Comparison of ENCODE assay signal across 20 mouse cellular contexts in genomic region chr8:70555079-70555747, GRCm38 (mm10). TPM values are rescaled to one million over a fixed set of nuclear protein-coding genes. Genes with fewer than 3 reads are reported as not detected.
DNase-seq lines count a peak whose midpoint lies in the region; ATAC-seq and TF ChIP-seq lines count a peak whose summit lies in the region.
"Had no signal": no experiment of that assay in that cellular context is flagged by ENCODE, and none has a peak within 500 bp of the region (broad histone marks: within the 10 kb centered on the region; RNA-seq: fewer than 3 reads in every experiment).

No protein-coding gene starts in this region.

- no peak for TF ChIP-seq EP300 in heart, postnatal 0 days (IDR thresholded peaks at IDR 0.05; ENCODE audit: low read depth)
- TF ChIP-seq EP300 in liver, embryonic 14.5 days (IDR thresholded peaks at IDR 0.05; ENCODE audit: low read depth): no peak

- no peak overlapping the region for H3K4me2 ChIP-seq in heart, postnatal 0 days (ENCODE audit: low read depth, low read length)
- H3K4me2 ChIP-seq in liver, embryonic 14.5 days (ENCODE audit: low read depth): no peak overlapping the region
- H3K4me2 ChIP-seq: hindbrain, embryonic 15.5 days; midbrain, embryonic 15.5 days had no signal

- peaks cover 72% of the 10 kb centered on the region for H3K4me1 ChIP-seq in heart, postnatal 0 days (ENCODE audit: control insufficient read depth, insufficient read depth)
- H3K4me1 ChIP-seq in heart, embryonic 10.5 days: peaks cover 66% of the 10 kb centered on the region
- peaks cover 6 to 65% of the 10 kb centered on the region in 2 experiments for H3K4me1 ChIP-seq in liver, embryonic 14.5 days (replicated peaks; ENCODE audit: control insufficient read depth in 2 of 2, insufficient read depth in 2 of 2, low read length in 1 of 2)
- H3K4me1 ChIP-seq in embryonic facial prominence, embryonic 10.5 days: peaks cover 17% of the 10 kb centered on the region; the same call in 1 of the 2 replicates

- no peak for ATAC-seq in heart, postnatal 0 days (ENCODE audit: insufficient read depth, low read depth)
- ATAC-seq in liver, embryonic 14.5 days (ENCODE audit: insufficient read depth): peak; percentile 51; the same call in 1 of the 2 replicates
- ATAC-seq in erythroid progenitor cell, adult 5-6 weeks (replicated peaks; ENCODE audit: low FRiP score, poor library complexity, severe bottlenecking): no peak
- ATAC-seq: forebrain, postnatal 0 days; midbrain, embryonic 15.5 days had no signal

- no peaks in the 10 kb centered on the region for H3K36me3 ChIP-seq in heart, postnatal 0 days (replicated peaks; ENCODE audit: control insufficient read depth, insufficient read depth, low read length)
- no peaks in the 10 kb centered on the region for H3K36me3 ChIP-seq in heart, embryonic 10.5 days
- H3K36me3 ChIP-seq in liver, embryonic 14.5 days (replicated peaks; ENCODE audit: control insufficient read depth, insufficient read depth, low read depth): no peaks in the 10 kb centered on the region
- peaks cover 5% of the 10 kb centered on the region for H3K36me3 ChIP-seq in embryonic facial prominence, embryonic 10.5 days (replicated peaks)
- H3K36me3 ChIP-seq: hindbrain, embryonic 15.5 days; midbrain, embryonic 15.5 days had no signal

- H3K4me3 ChIP-seq in heart, postnatal 0 days (ENCODE audit: low read depth, low read length): no peak overlapping the region
- no peak overlapping the region for H3K4me3 ChIP-seq in heart, embryonic 10.5 days
- no peak overlapping the region for H3K4me3 ChIP-seq in liver, embryonic 14.5 days (ENCODE audit: insufficient read depth in 1 of 2, low read depth in 2 of 2, low read length in 2 of 2)
- H3K4me3 ChIP-seq in embryonic facial prominence, embryonic 10.5 days: no peak overlapping the region
- H3K4me3 ChIP-seq: forebrain, embryonic 10.5 days; hindbrain, embryonic 15.5 days; midbrain, embryonic 15.5 days; myocyte had no signal

- TF ChIP-seq CTCF in heart, postnatal 0 days (IDR thresholded peaks at IDR 0.05; ENCODE audit: low read depth): no peak
- no peak for TF ChIP-seq CTCF in liver, embryonic 14.5 days (IDR thresholded peaks at IDR 0.05; ENCODE audit: low read depth)

- 88% methylated on average over 4 of the region's 4 CpGs for WGBS in heart, postnatal 0 days
- 91% methylated on average over 4 of the region's 4 CpGs for WGBS in heart, embryonic 10.5 days
- 61% methylated on average over 4 of the region's 4 CpGs for WGBS in liver, embryonic 14.5 days (ENCODE audit: insufficient replicate concordance)
- whole genome bisulfite sequencing in embryonic facial prominence, embryonic 10.5 days: 88% methylated on average over 4 of the region's 4 CpGs

- no peak overlapping the region for H3K9ac ChIP-seq in heart, postnatal 0 days (replicated peaks; ENCODE audit: low read depth, low read length)
- no peak overlapping the region for H3K9ac ChIP-seq in liver, embryonic 14.5 days (replicated peaks)
- H3K9ac ChIP-seq: forebrain, postnatal 0 days; hindbrain, embryonic 15.5 days; midbrain, embryonic 15.5 days had no signal

- no peaks in the 10 kb centered on the region for H3K9me3 ChIP-seq in heart, postnatal 0 days (replicated peaks; ENCODE audit: control insufficient read depth, low read length)
- no peaks in the 10 kb centered on the region for H3K9me3 ChIP-seq in heart, embryonic 10.5 days
- no peaks in the 10 kb centered on the region for H3K9me3 ChIP-seq in liver, embryonic 14.5 days (ENCODE audit: control insufficient read depth, low read length)
- no peaks in the 10 kb centered on the region for H3K9me3 ChIP-seq in embryonic facial prominence, embryonic 10.5 days
- H3K9me3 ChIP-seq: forebrain, embryonic 10.5 days; hindbrain, embryonic 15.5 days; midbrain, embryonic 15.5 days had no signal

- no peak for DNase-seq in heart, postnatal 0 days (ENCODE audit: low spot score)
- no peak for DNase-seq in heart, embryonic 10.5 days (ENCODE audit: low spot score)
- peak; percentile 79 for DNase-seq in R1 (ENCODE audit: low read depth, low spot score)
- DNase-seq in liver, embryonic 14.5 days (ENCODE audit: low read depth in 3 of 3, low spot score in 3 of 3): no peak
- peak; percentile 56 for DNase-seq in thymus, postnatal 14 days
- DNase-seq in frontal cortex, postnatal 36 days (ENCODE audit: low spot score in 2 of 2): no peak
- no peak for DNase-seq in embryonic facial prominence, embryonic 10.5 days (ENCODE audit: low spot score)
- DNase-seq: adrenal gland, adult 2 months; cerebellum, adult 9-10 months; forebrain, postnatal 0 days; heart, postnatal 4 days; kidney, adult 11 months; lung, postnatal 10 days; spleen, adult 18-20 months had no signal

- peak overlapping the region; percentile 87; the same call in 1 of the 2 replicates for H3K27ac ChIP-seq in heart, postnatal 0 days (ENCODE audit: low read depth)
- no peak overlapping the region for H3K27ac ChIP-seq in heart, embryonic 10.5 days
- H3K27ac ChIP-seq in liver, embryonic 14.5 days: peak overlapping the region; percentile 53
- no peak overlapping the region for H3K27ac ChIP-seq in embryonic facial prominence, embryonic 10.5 days (replicated peaks)
- H3K27ac ChIP-seq: forebrain, embryonic 10.5 days; kidney, postnatal 0 days; midbrain, embryonic 15.5 days had no signal

- no peaks in the 10 kb centered on the region for H3K27me3 ChIP-seq in heart, postnatal 0 days (ENCODE audit: control insufficient read depth, insufficient read depth, low read length)
- no peaks in the 10 kb centered on the region for H3K27me3 ChIP-seq in heart, embryonic 10.5 days (ENCODE audit: insufficient read depth, poor library complexity, severe bottlenecking)
- H3K27me3 ChIP-seq in liver, embryonic 14.5 days (ENCODE audit: control insufficient read depth, insufficient read depth, low read length): no peaks in the 10 kb centered on the region
- H3K27me3 ChIP-seq in embryonic facial prominence, embryonic 10.5 days (replicated peaks; ENCODE audit: low read depth, poor library complexity, severe bottlenecking): no peaks in the 10 kb centered on the region
- H3K27me3 ChIP-seq: hindbrain, embryonic 15.5 days; midbrain, embryonic 15.5 days had no signal

RNA-seq across cellular contexts. Expression of gene Ell, which starts 16.0 kb away (rescaled TPM):
- 7.3 and 13.9 TPM in 2 replicates for total RNA-seq in heart, postnatal 0 days (2014; rRNA removed; ENCODE audit: low replicate concordance)
- 7.9 and 9.1 TPM in 2 replicates for polyA plus RNA-seq in heart, postnatal 0 days (2015; fragmentation: Nextera tagmentation; extraction: Ambion mirVana)
- polyA plus RNA-seq in heart, embryonic 10.5 days (2016; fragmentation: Nextera tagmentation; extraction: Ambion mirVana): 15.8 and 18.5 TPM in 2 replicates
- polyA plus RNA-seq in liver, embryonic 14.5 days (2012; rRNA removed): 8.9 and 9.6 TPM in 2 replicates
- 7.7 and 9.2 TPM in 2 replicates for polyA plus RNA-seq in liver, embryonic 14.5 days (2014; fragmentation: Nextera tagmentation; extraction: Ambion mirVana)
- 20.8 and 21.1 TPM in 2 replicates for polyA plus RNA-seq in embryonic facial prominence, embryonic 10.5 days (2016; fragmentation: Nextera tagmentation; extraction: Ambion mirVana)
- total RNA-seq in erythroid progenitor cell, adult 5-6 weeks (2015; ENCODE audit: low replicate concordance): 10.5 and 22.3 TPM in 2 replicates
- total RNA-seq in erythroid progenitor cell, adult 5-6 weeks (2017; ENCODE audit: low replicate concordance): 2.8 and 15.5 TPM in 2 replicates

RNA-seq across cellular contexts. Expression of gene Kxd1, which starts 27.5 kb away (rescaled TPM):
- total RNA-seq in heart, postnatal 0 days (2014; rRNA removed; ENCODE audit: low replicate concordance): 110 and 120 TPM in 2 replicates
- polyA plus RNA-seq in heart, postnatal 0 days (2015; fragmentation: Nextera tagmentation; extraction: Ambion mirVana): 93.5 and 96.7 TPM in 2 replicates
- polyA plus RNA-seq in heart, embryonic 10.5 days (2016; fragmentation: Nextera tagmentation; extraction: Ambion mirVana): 67.0 and 68.3 TPM in 2 replicates
- polyA plus RNA-seq in liver, embryonic 14.5 days (2012; rRNA removed): 28.9 and 30.8 TPM in 2 replicates
- 32.6 and 33.3 TPM in 2 replicates for polyA plus RNA-seq in liver, embryonic 14.5 days (2014; fragmentation: Nextera tagmentation; extraction: Ambion mirVana)
- polyA plus RNA-seq in embryonic facial prominence, embryonic 10.5 days (2016; fragmentation: Nextera tagmentation; extraction: Ambion mirVana): 49.7 and 51.0 TPM in 2 replicates
- total RNA-seq in erythroid progenitor cell, adult 5-6 weeks (2015; ENCODE audit: low replicate concordance): 27.8 and 34.4 TPM in 2 replicates
- total RNA-seq in erythroid progenitor cell, adult 5-6 weeks (2017; ENCODE audit: low replicate concordance): 11.8 and 14.4 TPM in 2 replicates

RNA-seq across cellular contexts. Expression of gene Fkbp8, which starts 27.7 kb away (rescaled TPM):
- 422 and 440 TPM in 2 replicates for total RNA-seq in heart, postnatal 0 days (2014; rRNA removed; ENCODE audit: low replicate concordance)
- polyA plus RNA-seq in heart, postnatal 0 days (2015; fragmentation: Nextera tagmentation; extraction: Ambion mirVana): 195 and 200 TPM in 2 replicates
- polyA plus RNA-seq in heart, embryonic 10.5 days (2016; fragmentation: Nextera tagmentation; extraction: Ambion mirVana): 295 and 310 TPM in 2 replicates
- 140 and 149 TPM in 2 replicates for polyA plus RNA-seq in liver, embryonic 14.5 days (2012; rRNA removed)
- polyA plus RNA-seq in liver, embryonic 14.5 days (2014; fragmentation: Nextera tagmentation; extraction: Ambion mirVana): 114 and 135 TPM in 2 replicates
- polyA plus RNA-seq in embryonic facial prominence, embryonic 10.5 days (2016; fragmentation: Nextera tagmentation; extraction: Ambion mirVana): 278 and 285 TPM in 2 replicates
- total RNA-seq in erythroid progenitor cell, adult 5-6 weeks (2015; ENCODE audit: low replicate concordance): 28.9 and 45.8 TPM in 2 replicates
- 74.7 and 94.6 TPM in 2 replicates for total RNA-seq in erythroid progenitor cell, adult 5-6 weeks (2017; ENCODE audit: low replicate concordance)

RNA-seq across cellular contexts. Expression of gene Isyna1, which starts 39.0 kb away (rescaled TPM):
- 111 and 125 TPM in 2 replicates for total RNA-seq in heart, postnatal 0 days (2014; rRNA removed; ENCODE audit: low replicate concordance)
- polyA plus RNA-seq in heart, postnatal 0 days (2015; fragmentation: Nextera tagmentation; extraction: Ambion mirVana): 53.3 and 59.6 TPM in 2 replicates
- polyA plus RNA-seq in heart, embryonic 10.5 days (2016; fragmentation: Nextera tagmentation; extraction: Ambion mirVana): 192 and 214 TPM in 2 replicates
- 61.3 and 62.4 TPM in 2 replicates for polyA plus RNA-seq in liver, embryonic 14.5 days (2012; rRNA removed)
- polyA plus RNA-seq in liver, embryonic 14.5 days (2014; fragmentation: Nextera tagmentation; extraction: Ambion mirVana): 30.2 and 34.2 TPM in 2 replicates
- 184 and 187 TPM in 2 replicates for polyA plus RNA-seq in embryonic facial prominence, embryonic 10.5 days (2016; fragmentation: Nextera tagmentation; extraction: Ambion mirVana)
- 5.8 and 15.9 TPM in 2 replicates for total RNA-seq in erythroid progenitor cell, adult 5-6 weeks (2015; ENCODE audit: low replicate concordance)
- total RNA-seq in erythroid progenitor cell, adult 5-6 weeks (2017; ENCODE audit: low replicate concordance): 2.5 and 8.0 TPM in 2 replicates

RNA-seq across cellular contexts. Expression of gene Uba52, which starts 44.6 kb away (rescaled TPM):
- total RNA-seq in heart, postnatal 0 days (2014; rRNA removed; ENCODE audit: low replicate concordance): 887 and 1,064 TPM in 2 replicates
- polyA plus RNA-seq in heart, postnatal 0 days (2015; fragmentation: Nextera tagmentation; extraction: Ambion mirVana): 1,011 and 1,075 TPM in 2 replicates
- polyA plus RNA-seq in heart, embryonic 10.5 days (2016; fragmentation: Nextera tagmentation; extraction: Ambion mirVana): 751 and 801 TPM in 2 replicates
- polyA plus RNA-seq in liver, embryonic 14.5 days (2012; rRNA removed): 553 and 870 TPM in 2 replicates
- polyA plus RNA-seq in liver, embryonic 14.5 days (2014; fragmentation: Nextera tagmentation; extraction: Ambion mirVana): 738 and 773 TPM in 2 replicates
- polyA plus RNA-seq in embryonic facial prominence, embryonic 10.5 days (2016; fragmentation: Nextera tagmentation; extraction: Ambion mirVana): 908 and 951 TPM in 2 replicates
- 1,194 and 1,251 TPM in 2 replicates for total RNA-seq in erythroid progenitor cell, adult 5-6 weeks (2015; ENCODE audit: low replicate concordance)
- 418 and 1,480 TPM in 2 replicates for total RNA-seq in erythroid progenitor cell, adult 5-6 weeks (2017; ENCODE audit: low replicate concordance)

Comparison
In these comparisons a context has a peak if more than half of its experiments do, and no peak if none do; other contexts are left out.
1. H3K27ac ChIP-seq: peak in heart, postnatal 0 days (single experiment) and liver, embryonic 14.5 days (single experiment); none in heart, embryonic 10.5 days (single experiment) and embryonic facial prominence, embryonic 10.5 days (single experiment).
2. DNase-seq: peak in R1 (single experiment) and thymus, postnatal 14 days (single experiment); none in heart, postnatal 0 days (single experiment), heart, embryonic 10.5 days (single experiment), liver, embryonic 14.5 days (0 of 3), frontal cortex, postnatal 36 days (0 of 2) and embryonic facial prominence, embryonic 10.5 days (single experiment).